Mouse (Mus musculus) E14TG2a.4 (cell line): ENCODE results near the gene Gm10097.

Source experiments
- H3K27me3 ChIP-seq: 2 replicates; pipeline ENCODE4 v1.6.1; 2014; ENCODE audit warnings: low read length, control low read depth; ENCODE audit not compliant: insufficient read depth
- H3K36me3 ChIP-seq: 2 replicates; pipeline ENCODE4 v1.6.1; 2014; ENCODE audit warnings: low read length, control low read depth; ENCODE audit not compliant: insufficient read depth
- H3K4me1 ChIP-seq: replicated peaks from 2 replicates; pipeline ENCODE4 v1.6.1; 2014; ENCODE audit warnings: low read depth, low read length, control low read depth
- H3K4me3 ChIP-seq: replicated peaks from 2 replicates; pipeline ENCODE4 v1.5.1; 2014; ENCODE audit warnings: mild to moderate bottlenecking, low read length
- H3K9me3 ChIP-seq: 2 replicates; pipeline ENCODE4 v1.6.1; 2014; ENCODE audit warnings: low read length, control low read depth
- CTCF ChIP-seq: conservative IDR thresholded peaks from 2 replicates; pipeline ENCODE4 v1.5.1; 2014; ENCODE audit warnings: low read length
- NANOG ChIP-seq: IDR thresholded peaks from 2 replicates; pipeline ENCODE4 v1.6.1; 2014; ENCODE audit warnings: borderline replicate concordance, low read length, mixed read lengths
- POU5F1 ChIP-seq: IDR thresholded peaks from 2 replicates; pipeline ENCODE4 v1.6.1; 2014; ENCODE audit warnings: low read length, borderline replicate concordance

Gene Gm10097

DNA sequence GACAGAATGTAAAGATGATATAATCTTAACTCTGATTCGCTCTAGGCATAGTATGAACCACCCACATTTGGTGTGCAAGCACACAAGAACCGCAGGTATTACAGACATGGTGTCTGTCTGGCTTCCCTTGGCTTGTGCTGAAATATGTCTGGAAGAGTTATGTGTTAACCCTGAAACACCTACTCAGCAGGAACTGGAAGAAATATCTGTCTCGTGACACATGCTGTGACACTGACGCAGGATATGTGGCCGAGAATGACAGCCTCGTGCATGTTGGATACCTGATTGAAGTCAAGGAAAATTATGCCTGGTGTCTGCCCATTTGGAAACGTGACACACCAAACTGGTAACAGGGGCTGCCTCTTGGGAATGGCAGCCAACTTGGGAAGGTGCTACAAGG, 18.3 kb downstream of the Gm10097 start:
- TF ChIP-seq POU5F1 (no peak), NANOG (no peak), CTCF (no peak)
- Histone ChIP-seq H3K9me3 (no peaks in the 10 kb centered on the region), H3K4me3 (no peak overlapping the region), H3K36me3 (no peaks in the 10 kb centered on the region), H3K4me1 (peaks cover 4% of the 10 kb centered on the region; the same call in 1 of the 2 replicates), H3K27me3 (no peaks in the 10 kb centered on the region)

DNA sequence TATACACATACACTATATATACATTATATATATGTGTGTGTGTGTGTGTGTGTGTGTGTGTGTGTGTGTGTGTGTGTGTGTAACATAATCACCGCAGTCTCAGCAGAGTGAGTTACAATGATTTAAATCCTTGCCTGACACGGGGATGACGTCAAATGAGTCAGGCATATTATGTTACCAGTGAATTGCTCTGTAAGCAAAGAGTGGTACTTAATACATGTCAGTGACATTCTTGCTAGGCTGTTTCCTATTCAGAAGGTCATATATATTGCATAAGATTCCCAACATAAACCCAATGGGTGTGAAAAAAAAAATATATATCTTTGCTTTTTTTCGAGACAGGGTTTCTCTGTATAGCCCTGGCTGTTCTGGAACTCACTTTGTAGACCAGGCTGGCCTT, 20.1 kb downstream of the Gm10097 start:
- TF ChIP-seq CTCF (no peak), NANOG (no peak), POU5F1 (no peak)
- Histone ChIP-seq H3K4me3 (no peak overlapping the region), H3K9me3 (no peaks in the 10 kb centered on the region), H3K4me1 (peaks cover 4% of the 10 kb centered on the region; the same call in 1 of the 2 replicates), H3K27me3 (no peaks in the 10 kb centered on the region), H3K36me3 (no peaks in the 10 kb centered on the region)

DNA sequence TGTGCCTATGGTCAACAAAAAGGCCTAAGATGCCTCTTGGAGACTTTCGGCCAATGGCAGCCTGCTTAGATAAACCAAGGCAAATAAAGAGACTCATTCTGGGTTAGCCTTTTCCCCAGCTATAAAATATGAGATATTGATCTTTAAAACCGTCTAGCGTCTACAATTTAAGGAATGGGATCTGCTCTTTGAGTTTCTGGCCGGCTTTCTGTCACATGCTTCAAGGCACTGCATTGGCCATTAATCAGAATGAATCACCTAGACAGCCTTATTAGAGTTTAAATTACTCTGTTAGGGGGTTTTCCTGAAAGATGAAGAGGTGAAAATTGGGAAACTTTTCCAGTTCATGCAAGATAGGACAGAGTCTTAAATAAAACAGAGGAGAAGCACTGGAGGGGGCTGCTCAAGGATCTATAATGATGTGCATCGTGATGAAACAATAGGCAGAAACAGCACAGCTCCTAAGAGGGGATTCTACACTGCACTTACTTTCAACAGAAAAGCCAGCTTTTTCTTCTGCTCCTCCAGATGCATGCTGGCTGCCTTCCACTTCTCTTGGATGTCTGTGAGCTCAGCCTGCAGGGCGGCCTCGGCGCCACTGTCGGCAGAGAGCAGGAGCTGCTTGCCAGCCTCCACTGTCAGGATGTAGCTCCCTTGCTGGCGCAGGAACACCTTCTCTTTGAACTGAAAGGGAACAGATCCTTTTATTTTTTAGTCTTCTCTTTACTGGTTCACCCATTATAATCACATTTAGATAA, 28.2 kb downstream of the Gm10097 start:
- Histone ChIP-seq H3K4me3 (no peak overlapping the region), H3K36me3 (no peaks in the 10 kb centered on the region)
- TF ChIP-seq CTCF (no peak), NANOG (no peak), POU5F1 (no peak)

DNA sequence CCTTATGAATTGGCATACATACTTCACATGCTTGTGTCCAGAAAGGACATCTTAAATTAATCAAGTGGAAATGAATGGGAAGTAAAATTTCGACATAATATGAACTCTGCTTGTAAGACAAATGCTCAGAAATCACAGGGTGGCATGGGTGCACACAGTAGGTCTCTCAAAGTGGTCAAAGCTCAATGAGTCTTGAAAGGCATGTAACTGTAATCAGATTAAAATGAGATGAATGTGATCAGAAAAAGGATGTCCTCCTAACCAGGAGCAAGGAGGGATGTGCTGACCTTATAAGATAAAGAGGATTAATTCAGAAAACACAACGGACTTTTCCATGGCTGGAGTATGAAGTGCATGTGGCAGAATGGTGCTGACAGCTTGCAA, 28.8 kb downstream of the Gm10097 start:
- Histone ChIP-seq H3K4me1 (no peaks in the 10 kb centered on the region), H3K27me3 (no peaks in the 10 kb centered on the region), H3K36me3 (no peaks in the 10 kb centered on the region), H3K4me3 (no peak overlapping the region), H3K9me3 (no peaks in the 10 kb centered on the region)
- TF ChIP-seq CTCF: no peak
- TF ChIP-seq NANOG: no peak
- TF ChIP-seq POU5F1: no peak

More for the DNA sequence above, 28.2 kb downstream of the Gm10097 start:
- no peaks in the 10 kb centered on the region for H3K9me3 ChIP-seq
- H3K27me3 ChIP-seq: no peaks in the 10 kb centered on the region
- no peaks in the 10 kb centered on the region for H3K4me1 ChIP-seq

DNA sequence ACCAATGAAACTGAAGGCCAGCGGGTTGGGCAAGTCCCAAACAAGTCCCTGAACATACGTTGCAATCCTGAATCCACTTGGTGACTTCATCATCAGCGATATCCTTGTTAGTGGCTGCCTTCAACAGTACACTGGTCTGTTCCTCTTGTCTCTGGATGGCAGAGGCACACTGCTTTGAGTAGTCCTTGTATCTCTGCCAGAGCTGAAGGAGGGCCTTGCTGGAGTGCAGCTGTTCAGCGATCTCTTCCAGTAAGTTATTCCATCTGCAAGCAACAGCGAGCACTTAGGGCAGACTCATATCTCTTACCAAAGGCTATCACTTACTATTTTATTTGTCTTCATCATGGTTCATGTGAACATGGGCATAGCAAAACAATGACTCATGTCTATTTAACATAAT, 41.8 kb downstream of the Gm10097 start:
- Histone ChIP-seq H3K36me3 (no peaks in the 10 kb centered on the region), H3K27me3 (no peaks in the 10 kb centered on the region), H3K4me1 (no peaks in the 10 kb centered on the region), H3K9me3 (no peaks in the 10 kb centered on the region), H3K4me3 (no peak overlapping the region)
- TF ChIP-seq POU5F1 (no peak), CTCF (no peak), NANOG (no peak)

DNA sequence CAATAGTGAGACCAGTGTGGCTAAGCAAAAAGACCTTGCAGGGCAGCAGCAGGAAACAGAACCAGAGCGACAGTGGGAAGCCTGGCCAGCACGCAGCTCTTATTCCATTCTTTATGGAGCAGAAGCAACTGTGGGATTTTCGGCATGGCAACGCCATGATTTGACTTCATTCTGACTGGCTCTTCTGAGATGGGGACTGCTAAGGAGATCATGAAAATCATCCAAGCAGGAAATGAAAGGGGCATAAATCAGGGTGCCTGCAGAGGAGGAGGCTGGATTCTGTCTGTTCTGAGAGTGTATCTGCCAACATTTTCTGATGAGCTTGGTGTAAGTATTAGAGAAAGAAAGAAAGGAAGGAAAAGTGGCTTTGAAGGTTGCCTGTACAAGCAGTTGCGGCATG, 47.2 kb downstream of the Gm10097 start:
- no peak overlapping the region for H3K4me3 ChIP-seq
- no peaks in the 10 kb centered on the region for H3K27me3 ChIP-seq
- no peaks in the 10 kb centered on the region for H3K4me1 ChIP-seq
- TF ChIP-seq POU5F1 (no peak), NANOG (no peak), CTCF (no peak)
- H3K36me3 ChIP-seq: no peaks in the 10 kb centered on the region
- H3K9me3 ChIP-seq: no peaks in the 10 kb centered on the region

DNA sequence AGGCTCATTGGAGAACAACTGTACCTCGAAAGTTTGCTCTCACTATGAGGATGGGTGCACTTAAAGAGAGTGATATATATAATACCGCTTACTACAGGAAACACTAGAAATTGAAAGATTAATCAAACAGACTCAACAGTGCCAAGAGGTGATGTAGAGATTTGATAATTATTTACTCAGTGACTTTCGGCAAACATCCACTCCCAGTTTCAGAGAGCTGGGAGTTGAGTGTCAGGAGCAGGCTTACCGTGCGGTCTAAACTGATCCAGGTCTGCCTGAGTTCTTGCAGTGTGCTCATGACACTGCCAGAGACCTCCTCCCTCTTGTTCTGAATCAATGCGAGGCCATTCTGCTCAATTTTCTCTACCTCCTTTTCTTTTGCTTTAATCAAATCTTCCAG, 47.7 kb downstream of the Gm10097 start:
- TF ChIP-seq CTCF: no peak
- no peak for TF ChIP-seq NANOG
- TF ChIP-seq POU5F1: no peak
- Histone ChIP-seq H3K9me3 (no peaks in the 10 kb centered on the region), H3K36me3 (no peaks in the 10 kb centered on the region), H3K27me3 (no peaks in the 10 kb centered on the region), H3K4me1 (no peaks in the 10 kb centered on the region), H3K4me3 (no peak overlapping the region)
